Mouse (Mus musculus) adrenal gland, adult 18-20 months (tissue): ENCODE results near the gene Ankrd35. TPM values are rescaled to one million over a fixed set of nuclear protein-coding genes. Genes with fewer than 3 reads are reported as not detected.

Experiments used
- total RNA-seq, 2 experiments: library from RNA; stranded (reverse); gene quantifications; 1 replicate in 1 of 2; 2 replicates in 1 of 2; pipeline ENCODE4 v1.2.3; 2021

Ankrd35 gene
- total RNA-seq, 2 experiments from 2014 or later = 1.3 to 6.6 TPM

Other genes with a start within 250 kb of the Ankrd35 start
- not detected for gene BC107364, start 217.8 kb upstream of the Ankrd35 start, total RNA-seq
- under 1 TPM in 1 of 2 experiments, not detected in 1; 0.42 TPM for gene Hfe2, start 145.0 kb upstream of the Ankrd35 start, total RNA-seq
- 100 to 1,000 TPM; 539 to 784 TPM for gene Txnip, start 112.2 kb upstream of the Ankrd35 start, total RNA-seq
- not detected for gene Gm16253, start 93.1 kb upstream of the Ankrd35 start, total RNA-seq
- gene Polr3gl, start 76.0 kb upstream of the Ankrd35 start, total RNA-seq = 10 to 100 TPM; 35.5 to 38.8 TPM
- gene Ankrd34a, start 73.5 kb upstream of the Ankrd35 start, total RNA-seq = under 1 TPM; 0.76 to 0.77 TPM
- 10 to 100 TPM; 24.4 to 39.1 TPM for gene Lix1l, start 69.0 kb upstream of the Ankrd35 start, total RNA-seq
- 10 to 100 TPM; 89.7 to 89.8 TPM for gene Rbm8a, start 40.2 kb upstream of the Ankrd35 start, total RNA-seq
- gene Pex11b, start 34.8 kb upstream of the Ankrd35 start, total RNA-seq = 10 to 100 TPM; 41.3 to 45.6 TPM
- under 1 TPM; 0.35 to 0.70 TPM for gene Gm42957, start 34.7 kb upstream of the Ankrd35 start, total RNA-seq
- 1 to 10 TPM; 1.4 to 3.0 TPM for gene Itga10, start 24.5 kb upstream of the Ankrd35 start, total RNA-seq
- gene Pias3, start 26.3 kb downstream of the Ankrd35 start, total RNA-seq = 10 to 100 TPM; 19.7 to 20.1 TPM
- gene Nudt17, start 38.4 kb downstream of the Ankrd35 start, total RNA-seq = 1 to 10 TPM; 1.5 TPM
- 10 to 100 TPM; 25.2 to 25.5 TPM for gene Polr3c, start 57.5 kb downstream of the Ankrd35 start, total RNA-seq
- gene Rnf115, start 57.5 kb downstream of the Ankrd35 start, total RNA-seq = 10 to 100 TPM; 37.5 to 39.0 TPM
- under 1 TPM in 1 of 2 experiments, not detected in 1; 0.99 TPM for gene Pdzk1, start 159.2 kb downstream of the Ankrd35 start, total RNA-seq
- gene Cd160, start 159.2 kb downstream of the Ankrd35 start, total RNA-seq = under 1 TPM; 0.36 to 0.54 TPM
- 1 to 10 TPM; 1.3 to 2.3 TPM for gene Gja5, start 234.6 kb downstream of the Ankrd35 start, total RNA-seq
- 10 to 100 TPM; 25.9 to 35.0 TPM for gene Gpr89, start 235.2 kb downstream of the Ankrd35 start, total RNA-seq